ENCODE assay signal across 8 mouse cellular contexts in the genomic region with DNA sequence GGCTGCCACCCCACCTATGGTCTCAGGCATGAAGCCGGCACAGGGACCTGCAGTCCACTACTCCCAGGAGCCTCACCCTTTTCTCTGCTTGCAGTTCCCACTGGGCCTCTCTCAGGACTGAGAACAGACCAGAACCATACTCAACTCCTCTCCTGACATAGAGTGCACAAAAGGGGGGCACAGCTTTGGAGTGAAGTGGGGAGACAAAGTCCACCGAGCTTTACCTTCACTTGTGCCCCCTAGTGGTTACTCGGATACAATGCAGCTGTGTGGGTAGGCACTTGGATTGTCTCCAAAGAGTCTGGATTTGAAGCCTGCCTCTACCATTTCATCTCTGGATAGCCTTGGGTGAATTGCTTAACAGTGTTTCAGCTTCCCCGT.
A peak's percentile ranks its signal among the peaks of the same experiment; 100 is the strongest.
DNase-seq lines count a peak whose midpoint lies in the region; ATAC-seq lines count a peak whose summit lies in the region.

No protein-coding gene starts in this region.

- no peak overlapping the region for H3K9ac ChIP-seq in forebrain, embryonic 13.5 days
- H3K9ac ChIP-seq in hindbrain, embryonic 14.5 days = no peak overlapping the region
- H3K9ac ChIP-seq in limb, embryonic 15.5 days = no peak overlapping the region

- intact Hi-C loops in left cerebral cortex, postnatal 4 days (cut with DNase I) = no loop called here

- 0 out of 2 replicates have a peak overlapping the region, but pooled peaks have one; percentile 10 for H3K4me2 ChIP-seq in forebrain, embryonic 13.5 days
- no peak overlapping the region for H3K4me2 ChIP-seq in hindbrain, embryonic 14.5 days (replicated peaks)
- H3K4me2 ChIP-seq in limb, embryonic 15.5 days = no peak overlapping the region

- H3K9me3 ChIP-seq in forebrain, embryonic 13.5 days (replicated peaks) = no peaks in the 10 kb centered on the region
- H3K9me3 ChIP-seq in hindbrain, embryonic 14.5 days (ENCODE audit: control insufficient read depth, low read length) = no peaks in the 10 kb centered on the region
- no peaks in the 10 kb centered on the region for H3K9me3 ChIP-seq in limb, embryonic 15.5 days

- peaks cover 58% of the 10 kb centered on the region for H3K4me1 ChIP-seq in forebrain, embryonic 13.5 days
- H3K4me1 ChIP-seq in hindbrain, embryonic 14.5 days (replicated peaks; ENCODE audit: control insufficient read depth, insufficient read depth, low read length) = peaks cover 8% of the 10 kb centered on the region
- peaks cover 39% of the 10 kb centered on the region for H3K4me1 ChIP-seq in limb, embryonic 15.5 days

- peak overlapping the region; percentile 80 for H3K27ac ChIP-seq in forebrain, embryonic 13.5 days
- H3K27ac ChIP-seq in hindbrain, embryonic 14.5 days = peak overlapping the region; percentile 68
- peak overlapping the region; percentile 27; the same call in 1 of the 2 replicates for H3K27ac ChIP-seq in limb, embryonic 15.5 days

- H3K36me3 ChIP-seq in forebrain, embryonic 13.5 days (ENCODE audit: poor library complexity, severe bottlenecking) = peaks cover 14% of the 10 kb centered on the region
- peaks cover 9% of the 10 kb centered on the region; the same call in 1 of the 2 replicates for H3K36me3 ChIP-seq in hindbrain, embryonic 14.5 days (replicated peaks; ENCODE audit: control insufficient read depth, insufficient read depth)
- no peaks in the 10 kb centered on the region for H3K36me3 ChIP-seq in limb, embryonic 15.5 days
- H3K36me3 ChIP-seq in splenic B cell, adult 2 months (ENCODE audit: control insufficient read depth, insufficient read depth, low read length, poor library complexity, severe bottlenecking) = no peaks in the 10 kb centered on the region

- peak; percentile 53 for ATAC-seq in forebrain, embryonic 13.5 days
- ATAC-seq in hindbrain, embryonic 14.5 days (ENCODE audit: low FRiP score) = peak; percentile 37; the same call in 1 of the 2 replicates
- no peak for ATAC-seq in limb, embryonic 15.5 days (ENCODE audit: insufficient number of reproducible peaks, low FRiP score, low TSS enrichment, low read depth)

- H3K4me3 ChIP-seq in forebrain, embryonic 13.5 days = no peak overlapping the region
- no peak overlapping the region for H3K4me3 ChIP-seq in hindbrain, embryonic 14.5 days (replicated peaks; ENCODE audit: low read length)
- no peak overlapping the region for H3K4me3 ChIP-seq in limb, embryonic 15.5 days

- peaks cover 29% of the 10 kb centered on the region for H3K27me3 ChIP-seq in forebrain, embryonic 13.5 days
- H3K27me3 ChIP-seq in hindbrain, embryonic 14.5 days (ENCODE audit: control insufficient read depth, insufficient read depth, low read length) = no peaks in the 10 kb centered on the region
- H3K27me3 ChIP-seq in limb, embryonic 15.5 days = peaks cover 43% of the 10 kb centered on the region
- H3K27me3 ChIP-seq in splenic B cell, adult 2 months (ENCODE audit: control insufficient read depth, insufficient read depth, low read length, poor library complexity, severe bottlenecking) = no peaks in the 10 kb centered on the region

- peak; percentile 38 for DNase-seq in left cerebral cortex, adult 11 months (ENCODE audit: low spot score)
- DNase-seq in left cerebral cortex, postnatal 4 days = no peak
- peak; percentile 41 for DNase-seq in adrenal gland, postnatal 14 days
- peak; percentile 70 for DNase-seq in hindbrain, embryonic 14.5 days (ENCODE audit: low spot score)
- peak; percentile 28 for DNase-seq in splenic B cell, adult 2 months (ENCODE audit: low read depth, low spot score)
- no peak for DNase-seq in spleen, postnatal 36 days (ENCODE audit: low spot score in 2 of 2)

- WGBS in forebrain, embryonic 13.5 days = 36% methylated on average over 4 of the region's 4 CpGs
- WGBS in hindbrain, embryonic 14.5 days = 37% methylated on average over 4 of the region's 4 CpGs
- 32% methylated on average over 4 of the region's 4 CpGs for WGBS in limb, embryonic 15.5 days

Comparison
In these comparisons a context has a peak if more than half of its experiments do, and no peak if none do; other contexts are left out.
1. DNase-seq: peak in left cerebral cortex, adult 11 months (single experiment), adrenal gland, postnatal 14 days (single experiment), hindbrain, embryonic 14.5 days (single experiment) and splenic B cell, adult 2 months (single experiment); none in left cerebral cortex, postnatal 4 days (single experiment) and spleen, postnatal 36 days (0 of 2).
2. H3K27ac ChIP-seq: peak in every context shown above with its lines; median percentile 80 in forebrain, embryonic 13.5 days; 68 in hindbrain, embryonic 14.5 days; 27 in limb, embryonic 15.5 days.